Mouse (Mus musculus) cerebellum, postnatal 14 days (tissue): Measurements from ENCODE around the gene Hap1.
A peak's percentile ranks its signal among the peaks of the same experiment; 100 is the strongest.
"Not testable (repeated sequence)": the region's sequence is repeated elsewhere in the genome, so short reads cannot be mapped to it uniquely, and the experiment has no call there.

Source experiments
- DNase-seq, 2 experiments: peaks; one replicate each; pipeline ENCODE4 v3.0.0; 2021; ENCODE audit warnings: mixed read lengths in 2 of 2

The Hap1 gene

GRCm38 (mm10) chr11:100313424-100313823, 42.5 kb downstream of the Hap1 start:
- DNase-seq = no peak

DNA sequence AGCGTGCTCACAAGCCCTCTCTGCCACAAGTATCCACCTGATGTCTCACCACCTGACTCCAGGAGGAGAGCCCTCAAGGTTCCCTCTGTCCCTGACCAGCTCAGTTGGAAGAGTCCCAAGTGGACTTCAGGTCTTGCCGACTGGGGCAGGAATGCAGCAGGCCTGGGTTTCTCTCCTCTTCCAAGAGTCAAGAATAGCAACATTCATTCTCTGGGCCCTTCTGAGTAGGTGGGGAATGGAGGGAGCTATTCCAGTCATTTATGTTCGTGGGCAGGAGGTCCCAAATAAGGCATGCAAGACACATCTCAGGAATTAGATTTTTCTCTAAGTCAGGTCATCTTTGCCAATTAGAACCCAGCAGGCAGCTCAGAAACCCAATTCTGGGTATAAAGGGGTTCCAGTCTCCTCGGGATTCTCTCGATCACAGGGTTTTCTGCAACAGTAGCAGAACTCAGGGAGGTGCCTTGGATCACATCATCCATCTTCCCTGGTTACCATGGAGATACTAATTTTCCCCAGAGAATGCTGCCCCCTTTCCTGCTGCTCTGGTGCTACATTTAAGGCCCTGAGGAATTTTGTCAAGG, 43.7 kb downstream of the Hap1 start:
- no peak for DNase-seq

DNA sequence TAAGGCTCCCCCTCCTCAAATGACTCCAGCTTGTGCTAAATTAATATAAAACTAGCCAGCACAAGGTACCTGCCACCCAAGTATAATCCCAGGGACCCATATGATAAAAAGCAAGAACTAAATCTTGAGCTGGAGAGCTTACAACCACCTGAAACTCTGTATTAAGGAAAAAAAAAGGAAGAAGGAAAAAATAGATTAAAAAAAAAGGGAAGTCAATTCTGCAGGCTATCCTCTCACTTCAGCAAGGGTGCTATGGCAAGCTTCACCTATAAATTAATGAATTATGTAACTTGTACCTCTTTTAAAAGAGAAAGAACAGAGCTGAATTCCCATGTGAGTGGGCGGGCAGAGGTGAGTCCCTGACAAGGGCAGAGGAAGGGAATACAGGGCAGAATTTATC, 44.3 kb downstream of the Hap1 start:
- DNase-seq = no peak

GRCm38 (mm10) chr11:100308672-100309071, 47.3 kb downstream of the Hap1 start:
- DNase-seq = not testable (repeated sequence)

DNA sequence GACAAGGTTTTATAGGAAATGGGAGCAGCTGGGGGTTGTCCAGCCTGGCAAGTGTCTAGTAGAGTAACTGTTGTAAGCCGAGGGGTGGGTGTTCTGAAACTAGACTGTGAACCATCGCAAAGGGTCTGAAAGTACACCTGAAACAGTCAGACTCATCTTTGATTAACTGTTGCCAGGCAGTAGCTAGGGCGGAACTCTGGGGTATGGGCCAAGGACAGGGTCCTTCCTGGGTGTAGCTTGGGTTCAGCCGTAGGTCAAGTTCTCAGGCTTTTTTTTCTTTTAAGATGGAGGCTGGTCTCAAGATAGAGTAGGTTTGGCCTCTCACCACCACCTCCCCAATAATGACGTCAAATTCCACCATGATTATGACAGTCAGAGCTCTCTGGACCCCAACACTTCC, 48.0 kb downstream of the Hap1 start:
- no peak for DNase-seq

- no peak for DNase-seq
Measured at GRCm38 (mm10) chr11:100301292-100301691, 54.6 kb downstream of the Hap1 start.

DNA sequence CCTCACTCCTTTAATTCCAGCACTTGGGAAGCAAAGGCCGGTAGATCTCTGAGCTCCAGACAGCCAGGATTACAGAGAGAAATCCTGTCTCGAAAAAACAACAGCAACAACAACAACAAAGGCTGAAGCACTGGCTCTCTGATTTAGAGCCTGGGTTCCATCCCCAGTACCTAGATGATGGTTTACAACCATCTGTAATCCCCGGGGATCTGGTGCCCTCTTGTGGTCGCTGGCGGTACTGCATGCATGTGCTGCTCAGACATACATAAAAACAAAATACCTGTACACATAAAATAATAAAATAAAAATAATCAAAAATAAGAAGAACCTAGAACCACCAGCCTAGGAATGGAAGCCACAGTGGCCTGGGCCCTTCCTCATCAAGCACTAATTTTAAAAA, 55.6 kb downstream of the Hap1 start:
- DNase-seq = peak; percentile 83 to 88

GRCm38 (mm10) chr11:100298274-100299036, 57.5 kb downstream of the Hap1 start:
- peak; percentile 92 to 96 for DNase-seq

GRCm38 (mm10) chr11:100297801-100298200, 58.1 kb downstream of the Hap1 start:
- DNase-seq = peak; percentile 26 to 57
